Mouse (Mus musculus): ENCODE data around the gene Sdk1.

DNA sequence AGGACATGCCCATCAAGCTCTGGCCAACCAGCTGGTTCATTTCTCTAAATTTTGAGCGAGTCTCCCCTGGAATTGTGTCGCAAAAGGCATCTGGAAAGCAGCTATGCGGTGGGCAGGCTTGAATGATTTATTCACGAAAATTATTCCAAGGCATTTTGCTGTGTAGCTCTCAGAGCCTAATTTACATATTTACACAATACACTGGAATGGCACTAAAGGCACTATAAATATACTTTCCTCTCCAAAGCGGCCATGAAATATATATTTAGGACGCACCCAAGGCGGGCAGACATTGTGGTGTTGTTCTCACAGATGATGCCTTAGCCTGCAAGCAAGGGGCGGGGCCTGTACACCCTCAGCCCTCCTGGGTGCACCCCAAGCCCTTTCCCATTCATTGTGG lies 936.9 kb downstream of the Sdk1 start:
- TF ChIP-seq CTCF (IDR thresholded peaks at IDR 0.05; ENCODE audit: low read depth, low read length) (no peak), POLR2A (IDR thresholded peaks at IDR 0.05; ENCODE audit: borderline replicate concordance, low read depth, low read length) (no peak)

Measured in bone marrow macrophage, adult 2 months (primary cell).